Mouse (Mus musculus) leukemia stem cell, adult 10-12 weeks (primary cell): ENCODE data around the gene Wfdc11. TPM values are rescaled to one million over a fixed set of nuclear protein-coding genes. Genes with fewer than 3 reads are reported as not detected.

Experiments used
- polyA plus RNA-seq: library from polyadenylated mRNA; stranded (reverse); fragments of >175 nt; gene quantifications from 2 replicates; pipeline ENCODE4 v1.2.3, GENCODE M21; 2012; ENCODE audit warnings: low replicate concordance

Wfdc11 gene
- polyA plus RNA-seq: not detected in 2 replicates

DNA sequence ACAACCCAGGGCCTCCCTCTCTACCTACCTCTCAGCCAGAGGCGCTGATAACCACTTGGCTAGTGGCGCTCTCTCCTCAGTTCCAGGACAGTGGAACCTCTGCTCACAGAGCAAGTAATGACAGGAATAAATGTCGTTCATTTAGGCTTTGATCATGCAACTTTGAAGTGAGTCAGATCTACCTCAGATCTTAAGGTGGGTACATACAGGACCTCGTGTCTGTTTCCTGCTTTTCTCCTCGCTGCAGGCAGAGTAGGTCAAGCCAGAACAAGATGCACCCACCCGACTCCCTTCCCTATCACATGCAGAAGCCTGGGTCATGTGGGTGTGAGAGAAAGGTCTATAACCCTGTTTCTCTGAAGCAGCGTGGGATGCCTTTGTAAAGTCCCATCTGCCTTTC, at the start of gene Wfdc11:
Gene Wfdc11 (minus strand): TSS at position 101 of the 400 bp plus-strand sequence.

DNA sequence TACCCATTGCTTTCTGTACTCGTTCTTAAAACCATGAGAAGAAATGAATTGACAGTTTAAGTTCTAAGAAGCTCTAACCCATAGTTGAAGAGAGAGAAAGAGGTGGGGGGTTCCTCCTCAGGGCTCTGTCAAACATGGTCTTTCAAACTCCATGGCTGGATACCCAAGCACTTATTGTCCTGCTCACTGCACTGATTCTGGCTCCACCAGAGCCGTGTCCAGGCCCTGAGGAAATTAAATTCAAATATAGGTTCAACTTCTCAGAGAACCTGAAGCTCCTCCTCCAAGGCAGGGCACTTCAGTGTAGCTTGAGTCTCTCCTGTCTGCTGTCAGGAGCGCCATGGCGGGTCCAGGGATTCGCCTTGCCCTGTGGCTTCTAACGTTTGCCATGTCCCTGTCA, 41.1 kb upstream of the Wfdc11 start, which contains the start of gene Spint5:
Gene Spint5 (plus strand): TSS at position 301 of the 400 bp plus-strand sequence.

DNA sequence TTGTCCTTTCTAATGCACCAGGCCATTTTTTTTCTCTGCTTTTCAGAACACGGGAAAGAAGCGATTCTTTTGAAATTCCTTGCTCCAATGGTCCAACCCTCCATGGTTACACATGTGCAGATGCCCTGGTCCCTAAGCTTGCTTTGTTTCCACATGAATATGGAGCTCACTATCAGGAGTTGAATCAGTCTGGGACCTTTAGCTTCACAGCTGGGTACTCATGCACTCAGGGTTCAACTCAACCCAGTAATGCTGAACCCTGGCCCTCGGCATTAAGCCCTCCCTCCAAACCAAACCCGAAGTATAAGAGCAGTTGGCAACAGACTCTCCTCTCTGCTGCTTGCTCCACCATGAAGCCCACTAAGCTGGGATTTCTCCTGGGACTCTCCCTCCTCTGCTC, 24.3 kb upstream of the Wfdc11 start, which contains the start of gene Spint4:
Gene Spint4 (plus strand): TSS at position 301 of the 400 bp plus-strand sequence.

DNA sequence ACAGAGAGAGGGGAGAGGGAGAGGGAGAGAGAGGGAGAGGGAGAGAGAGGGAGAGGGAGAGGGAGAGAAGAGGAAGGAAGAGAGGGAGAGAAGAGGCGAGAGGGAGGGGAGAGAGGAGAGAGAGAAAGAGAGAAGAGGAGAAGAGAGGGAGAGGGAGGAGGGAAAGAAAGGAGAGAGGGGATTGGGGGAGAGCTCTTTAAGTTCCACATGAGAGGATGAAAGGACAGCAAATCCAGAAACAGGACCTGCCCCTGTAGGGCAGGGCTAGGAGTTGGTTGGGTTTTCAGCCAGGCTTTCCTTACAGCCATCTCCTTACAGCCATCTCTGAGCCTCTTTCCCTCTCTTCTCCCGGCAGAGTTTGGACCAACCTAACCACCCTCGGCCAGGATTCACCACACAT, 10.9 kb upstream of the Wfdc11 start, which contains the start of gene Wfdc13:
Gene Wfdc13 (plus strand): TSS at position 301 of the 400 bp plus-strand sequence.

DNA sequence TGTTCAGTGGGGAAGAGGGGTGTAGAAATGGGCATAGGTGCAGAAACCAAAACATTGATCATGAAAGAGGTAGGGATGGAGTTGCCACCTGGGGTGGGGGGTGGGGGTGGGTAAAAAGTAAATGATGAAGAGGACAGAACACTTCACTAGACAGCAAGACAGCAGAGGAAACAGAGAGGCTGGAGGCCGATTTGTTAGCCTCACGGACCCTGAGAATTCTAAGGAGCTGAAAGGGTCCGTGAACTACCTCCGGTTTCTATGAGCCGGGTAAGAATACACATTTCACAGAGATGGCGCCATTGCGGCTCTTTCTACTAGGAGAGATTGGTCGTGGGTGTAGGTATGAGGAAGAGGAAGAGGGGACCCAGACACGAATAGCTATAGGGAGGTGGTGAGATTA, 17.4 kb downstream of the Wfdc11 start, which contains the start of gene Wfdc9:
Gene Wfdc9 (minus strand): TSS at position 101 of the 400 bp plus-strand sequence.

DNA sequence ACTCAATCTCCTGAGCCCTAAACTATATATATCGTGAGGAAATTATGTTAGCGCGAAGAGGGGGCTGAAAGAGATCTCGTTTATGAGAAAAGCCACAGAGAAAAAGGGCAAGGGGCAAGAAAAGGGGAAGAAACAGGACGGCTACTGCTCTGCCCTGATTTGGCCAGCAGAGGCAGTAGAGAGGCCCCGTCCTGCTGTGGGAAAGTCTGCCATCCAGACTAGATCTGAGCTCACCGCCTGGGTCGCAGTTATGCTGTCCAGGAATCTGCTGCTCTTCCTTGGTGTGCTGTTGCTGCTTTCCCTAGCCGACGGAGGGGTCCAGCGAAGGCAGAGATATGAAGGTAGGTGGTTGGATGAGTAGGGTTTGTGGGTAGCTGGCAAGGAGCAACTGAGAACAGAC, 18.0 kb downstream of the Wfdc11 start, which contains the start of gene Wfdc10:
Gene Wfdc10 (plus strand): TSS at position 189 of the 400 bp plus-strand sequence.

DNA sequence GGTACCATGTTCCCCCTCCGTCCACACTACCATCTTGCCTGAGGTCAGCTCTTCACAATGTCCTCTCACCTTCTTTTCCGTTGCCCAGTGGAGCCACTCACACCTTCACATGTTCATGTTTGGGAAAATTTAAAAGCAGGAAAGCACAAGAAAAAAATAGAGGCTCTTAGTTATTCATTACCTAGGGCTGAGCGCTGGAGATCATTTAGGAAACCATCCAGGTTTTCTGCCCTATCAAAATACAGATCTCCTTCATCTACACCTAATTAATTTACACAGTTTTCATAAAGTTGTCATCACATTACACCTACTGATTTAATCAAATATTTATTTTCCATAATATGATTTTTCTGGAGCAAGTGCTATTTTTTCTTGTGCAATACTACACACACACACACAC, 35.2 kb downstream of the Wfdc11 start, which contains the start of gene Wfdc16:
Gene Wfdc16 (minus strand): TSS at position 101 of the 400 bp plus-strand sequence.

DNA sequence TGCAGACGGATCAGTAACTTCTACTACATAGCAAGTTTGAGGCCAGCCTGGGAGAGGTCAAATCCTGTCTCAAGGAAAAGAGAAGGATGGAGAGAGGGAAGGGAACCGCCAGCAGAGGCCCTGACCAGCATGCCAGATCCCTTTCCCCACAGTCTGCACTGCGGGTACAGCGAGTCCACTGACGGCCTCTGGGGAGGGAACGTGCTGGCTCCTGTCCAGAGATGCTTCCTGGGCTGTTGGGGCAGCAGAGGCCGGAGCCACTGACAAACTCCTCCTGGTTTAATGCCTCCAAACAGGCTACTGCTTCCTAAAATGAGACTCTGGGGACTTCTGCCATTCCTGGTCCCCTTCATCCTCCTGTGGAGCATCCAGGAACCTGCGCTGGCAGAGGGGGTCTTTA, 60.4 kb downstream of the Wfdc11 start, which contains the start of the genes Wfdc6b and Wfdc8:
Gene Wfdc6b (plus strand): TSS at position 52 of the 400 bp plus-strand sequence.
Gene Wfdc8 (minus strand): TSS at position 156 of the 400 bp plus-strand sequence.

Other genes with a start within 250 kb of the Wfdc11 start
- 1.4 and 10.9 TPM in 2 replicates for gene Sdc4, start 230.2 kb downstream of the Wfdc11 start, polyA plus RNA-seq
- gene Sys1, start 217.1 kb downstream of the Wfdc11 start, polyA plus RNA-seq: 222 and 239 TPM in 2 replicates
- 0.17 and 0.94 TPM in 2 replicates for gene Gm20458, start 213.1 kb downstream of the Wfdc11 start, polyA plus RNA-seq
- not detected in 2 replicates for gene Trp53tg5, start 200.4 kb downstream of the Wfdc11 start, polyA plus RNA-seq
- gene Dbndd2, start 188.0 kb downstream of the Wfdc11 start, polyA plus RNA-seq: 15.3 and 25.0 TPM in 2 replicates
- gene Pigt, start 176.6 kb downstream of the Wfdc11 start, polyA plus RNA-seq: 173 and 257 TPM in 2 replicates
- gene Wfdc2, start 111.7 kb downstream of the Wfdc11 start, polyA plus RNA-seq: not detected in 2 replicates
- gene Spint3, start 100.6 kb downstream of the Wfdc11 start, polyA plus RNA-seq: not detected in 2 replicates
- not detected in 2 replicates for gene Wfdc6a, start 88.6 kb downstream of the Wfdc11 start, polyA plus RNA-seq
- not detected in 2 replicates for gene Eppin, start 80.5 kb downstream of the Wfdc11 start, polyA plus RNA-seq
- not detected in 2 replicates for gene Wfdc6b, start 60.6 kb downstream of the Wfdc11 start, polyA plus RNA-seq
- gene Wfdc8, start 60.5 kb downstream of the Wfdc11 start, polyA plus RNA-seq: not detected in 2 replicates
- not detected in 2 replicates for gene Wfdc16, start 35.3 kb downstream of the Wfdc11 start, polyA plus RNA-seq
- gene Wfdc10, start 18.0 kb downstream of the Wfdc11 start, polyA plus RNA-seq: not detected in 2 replicates
- not detected in 2 replicates for gene Wfdc9, start 17.5 kb downstream of the Wfdc11 start, polyA plus RNA-seq
- not detected in 2 replicates for gene Wfdc13, start 11.0 kb upstream of the Wfdc11 start, polyA plus RNA-seq
- not detected in 2 replicates for gene Spint4, start 24.4 kb upstream of the Wfdc11 start, polyA plus RNA-seq
- not detected in 2 replicates for gene Spint5, start 41.2 kb upstream of the Wfdc11 start, polyA plus RNA-seq
- 0.14 TPM in 1 of 2 replicates, not detected in the other for gene Wfdc3, start 71.8 kb upstream of the Wfdc11 start, polyA plus RNA-seq
- 30.4 and 109 TPM in 2 replicates for gene Dnttip1, start 71.9 kb upstream of the Wfdc11 start, polyA plus RNA-seq
- 143 and 160 TPM in 2 replicates for gene Ube2c, start 95.8 kb upstream of the Wfdc11 start, polyA plus RNA-seq
- gene Tnnc2, start 105.9 kb upstream of the Wfdc11 start, polyA plus RNA-seq: not detected in 2 replicates
- 3.9 and 10.1 TPM in 2 replicates for gene Snx21, start 111.7 kb upstream of the Wfdc11 start, polyA plus RNA-seq
- 13.5 and 59.4 TPM in 2 replicates for gene Acot8, start 130.8 kb upstream of the Wfdc11 start, polyA plus RNA-seq
- gene Zswim3, start 131.0 kb upstream of the Wfdc11 start, polyA plus RNA-seq: 0.55 and 2.0 TPM in 2 replicates
- 15.5 and 30.3 TPM in 2 replicates for gene Zswim1, start 148.6 kb upstream of the Wfdc11 start, polyA plus RNA-seq
- not detected in 2 replicates for gene Spata25, start 154.4 kb upstream of the Wfdc11 start, polyA plus RNA-seq
- 21.4 and 125 TPM in 2 replicates for gene Ctsa, start 158.8 kb upstream of the Wfdc11 start, polyA plus RNA-seq
- gene Neurl2, start 159.4 kb upstream of the Wfdc11 start, polyA plus RNA-seq: 2.3 and 2.5 TPM in 2 replicates
- gene Pltp, start 183.6 kb upstream of the Wfdc11 start, polyA plus RNA-seq: 9.3 and 14.4 TPM in 2 replicates
- 64.8 and 66.4 TPM in 2 replicates for gene Pcif1, start 205.2 kb upstream of the Wfdc11 start, polyA plus RNA-seq
- gene Zfp335, start 237.7 kb upstream of the Wfdc11 start, polyA plus RNA-seq: 63.2 and 88.5 TPM in 2 replicates